Mouse (Mus musculus) liver, adult 2 months (tissue): Measurements from ENCODE around the gene Babam1.

Source experiments
- CTCF ChIP-seq: fragments of 200-500 bp; IDR thresholded peaks from 2 replicates; pipeline ENCODE4 v1.5.1; 2011; ENCODE audit warnings: low read depth, low read length, control low read depth
- POLR2A ChIP-seq: fragments of 200-500 bp; IDR thresholded peaks from 2 replicates; pipeline ENCODE4 v1.6.1; 2011; ENCODE audit warnings: low read length, control low read depth; ENCODE audit not compliant: insufficient read depth; ENCODE audit errors: extremely low read depth

DNA sequence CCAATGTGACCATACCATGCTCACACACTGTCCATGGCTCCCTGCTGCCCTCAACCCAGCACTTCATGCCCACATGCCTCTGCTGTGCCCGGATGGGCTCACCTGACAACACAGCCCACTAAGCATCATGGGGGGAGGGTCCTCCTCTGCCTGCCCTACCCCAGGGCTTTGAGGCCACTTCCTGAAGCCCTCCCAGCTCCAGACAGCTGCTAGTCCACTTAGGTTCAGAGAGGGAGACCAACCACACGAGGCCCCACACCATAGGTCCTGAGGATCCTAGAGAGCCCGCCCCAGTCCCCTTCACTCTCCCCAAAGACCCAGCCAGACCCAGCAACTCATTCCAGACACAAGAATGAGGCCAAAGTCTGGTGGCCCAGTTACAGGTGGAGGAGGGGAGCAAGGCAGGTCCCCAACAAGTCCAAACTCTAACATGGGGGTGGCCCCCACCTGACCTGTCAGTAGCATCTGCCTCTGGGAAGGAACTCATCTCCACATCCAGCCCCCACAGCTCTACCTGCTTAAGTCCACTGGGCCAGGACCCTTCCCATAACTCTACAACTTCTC lies 17.1 kb upstream of the Babam1 start:
- TF ChIP-seq CTCF (no peak), POLR2A (0 out of 2 replicates have a peak, but pooled peaks have one; percentile 5)
